Comparison of ENCODE assay signal across 8 mouse cellular contexts in the genomic region with DNA sequence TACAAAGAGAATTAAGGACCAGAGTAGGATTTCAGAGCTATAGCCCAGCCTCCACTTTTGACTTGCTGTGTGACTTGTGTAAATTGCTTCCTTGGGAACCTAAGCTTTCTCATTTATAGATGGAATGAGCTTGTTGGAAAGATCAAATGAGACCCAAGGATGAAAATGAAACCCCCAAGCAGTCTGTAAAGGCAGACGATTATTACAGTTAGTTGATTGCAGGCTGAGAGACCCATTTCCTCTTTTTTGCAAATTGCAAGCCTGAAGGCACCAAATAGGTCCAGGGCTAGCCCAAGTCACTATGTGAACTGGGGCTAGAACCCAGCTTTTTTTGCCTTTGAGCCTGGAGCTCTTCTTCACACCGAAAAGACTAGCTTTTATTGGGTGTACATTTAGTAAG. TPM values are rescaled to one million over a fixed set of nuclear protein-coding genes. Genes with fewer than 3 reads are reported as not detected.
DNase-seq lines count a peak whose midpoint lies in the region; ATAC-seq lines count a peak whose summit lies in the region.

No protein-coding gene starts in this region.

- no peak for DNase-seq in heart, adult 8-10 months (ENCODE audit: low spot score)
- peak; percentile 44 for DNase-seq in MEL-GATA-1-ER (ENCODE audit: extremely low read depth, low read depth)
- no peak for DNase-seq in frontal cortex, postnatal 14 days (ENCODE audit: low spot score in 2 of 2)
- DNase-seq in frontal cortex, postnatal 10 days (ENCODE audit: low spot score in 2 of 2), result no peak
- no peak for DNase-seq in c-Kit-positive CD71-positive TER-119-positive erythroid progenitor cells, embryonic 14.5 days (ENCODE audit: low spot score)

- no peaks in the 10 kb centered on the region for H3K27me3 ChIP-seq in heart, embryonic 13.5 days (replicated peaks)
- H3K27me3 ChIP-seq in hindbrain, embryonic 12.5 days, result no peaks in the 10 kb centered on the region
- H3K27me3 ChIP-seq in megakaryocyte, embryonic 14.5 days (replicated peaks), result no peaks in the 10 kb centered on the region

- 22% methylated on average over 2 of the region's 2 CpGs for WGBS in heart, embryonic 13.5 days
- 43% methylated on average over 2 of the region's 2 CpGs for WGBS in hindbrain, embryonic 12.5 days

- H3K4me1 ChIP-seq in heart, embryonic 13.5 days, result peaks cover 24% of the 10 kb centered on the region
- H3K4me1 ChIP-seq in hindbrain, embryonic 12.5 days, result peaks cover 4% of the 10 kb centered on the region; the same call in 1 of the 2 replicates
- peaks cover 73% of the 10 kb centered on the region for H3K4me1 ChIP-seq in megakaryocyte, embryonic 14.5 days

- no peak for ATAC-seq in heart, embryonic 13.5 days (ENCODE audit: extremely low read depth, insufficient number of reproducible peaks, low FRiP score, low TSS enrichment)
- ATAC-seq in hindbrain, embryonic 12.5 days (ENCODE audit: low FRiP score), result no peak

- no peaks in the 10 kb centered on the region for H3K9me3 ChIP-seq in heart, embryonic 13.5 days
- no peaks in the 10 kb centered on the region for H3K9me3 ChIP-seq in hindbrain, embryonic 12.5 days (replicated peaks)
- no peaks in the 10 kb centered on the region for H3K9me3 ChIP-seq in megakaryocyte, embryonic 14.5 days

- H3K9ac ChIP-seq in heart, embryonic 13.5 days, result peak overlapping the region; percentile 75
- H3K9ac ChIP-seq in hindbrain, embryonic 12.5 days, result peak overlapping the region; percentile 73

- no peaks in the 10 kb centered on the region for H3K36me3 ChIP-seq in heart, embryonic 13.5 days
- H3K36me3 ChIP-seq in hindbrain, embryonic 12.5 days, result no peaks in the 10 kb centered on the region
- H3K36me3 ChIP-seq in megakaryocyte, embryonic 14.5 days (replicated peaks; ENCODE audit: low read length), result no peaks in the 10 kb centered on the region

- H3K4me3 ChIP-seq in heart, embryonic 13.5 days, result peak overlapping the region; percentile 59
- peak overlapping the region; percentile 63 for H3K4me3 ChIP-seq in hindbrain, embryonic 12.5 days
- H3K4me3 ChIP-seq in megakaryocyte, embryonic 14.5 days (replicated peaks), result peak overlapping the region; percentile 94

- H3K27ac ChIP-seq in heart, embryonic 13.5 days (replicated peaks), result peak overlapping the region; percentile 97
- no peak overlapping the region for H3K27ac ChIP-seq in hindbrain, embryonic 12.5 days

- peak overlapping the region; percentile 73 for H3K4me2 ChIP-seq in heart, embryonic 13.5 days
- H3K4me2 ChIP-seq in hindbrain, embryonic 12.5 days (replicated peaks), result peak overlapping the region; percentile 56

RNA-seq across cellular contexts. Expression of gene Stard10, which starts 5.8 kb away (rescaled TPM):
- polyA plus RNA-seq in heart, embryonic 13.5 days (2015; fragmentation: Nextera tagmentation; extraction: Ambion mirVana), result 32.9 and 35.4 TPM in 2 replicates
- 10 to 100 TPM; 57.4 to 86.0 (median 69.5) TPM for total RNA-seq in heart, adult 8-10 months (2022)
- polyA plus RNA-seq in hindbrain, embryonic 12.5 days (2016; fragmentation: Nextera tagmentation; extraction: Ambion mirVana), result 10.6 and 11.5 TPM in 2 replicates
- 236 and 315 TPM in 2 replicates for polyA plus RNA-seq in megakaryocyte, embryonic 14.5 days (2012; ENCODE audit: insufficient read depth, low replicate concordance)

RNA-seq across cellular contexts. Expression of gene Atg16l2, which starts 9.0 kb away (rescaled TPM):
- polyA plus RNA-seq in heart, embryonic 13.5 days (2015; fragmentation: Nextera tagmentation; extraction: Ambion mirVana), result 23.0 and 28.0 TPM in 2 replicates
- 10 to 100 TPM in 2 of 4 experiments, 1 to 10 TPM in 2; 5.7 to 12.3 (median 9.3) TPM for total RNA-seq in heart, adult 8-10 months (2022)
- polyA plus RNA-seq in hindbrain, embryonic 12.5 days (2016; fragmentation: Nextera tagmentation; extraction: Ambion mirVana), result 14.7 and 18.3 TPM in 2 replicates
- 3.2 and 7.8 TPM in 2 replicates for polyA plus RNA-seq in megakaryocyte, embryonic 14.5 days (2012; ENCODE audit: insufficient read depth, low replicate concordance)

RNA-seq across cellular contexts. Expression of gene Arap1, which starts 36.8 kb away (rescaled TPM):
- polyA plus RNA-seq in heart, embryonic 13.5 days (2015; fragmentation: Nextera tagmentation; extraction: Ambion mirVana), result 25.6 and 26.3 TPM in 2 replicates
- total RNA-seq in heart, adult 8-10 months (2022), result 10 to 100 TPM; 27.2 to 40.0 (median 28.4) TPM
- polyA plus RNA-seq in hindbrain, embryonic 12.5 days (2016; fragmentation: Nextera tagmentation; extraction: Ambion mirVana), result 17.2 and 26.9 TPM in 2 replicates
- 143 and 148 TPM in 2 replicates for polyA plus RNA-seq in megakaryocyte, embryonic 14.5 days (2012; ENCODE audit: insufficient read depth, low replicate concordance)
